Mouse (Mus musculus): Measurements from ENCODE around the gene Pou5f2.

The Pou5f2 gene

GRCm38 (mm10) chr13:78024683-78025294 is at the start of gene Pou5f2:
Gene Pou5f2 (plus strand): TSS chr13:78024902.
- no peak for DNase-seq

GRCm38 (mm10) chr13:77976248-77976647 is 48.5 kb upstream of the Pou5f2 start:
- no peak for DNase-seq

GRCm38 (mm10) chr13:77977121-77977520 is 47.6 kb upstream of the Pou5f2 start:
- DNase-seq, result no peak

GRCm38 (mm10) chr13:77982105-77982851 is 42.4 kb upstream of the Pou5f2 start:
- peak; percentile 44 for DNase-seq

- no peak for DNase-seq
Observed at GRCm38 (mm10) chr13:77982852-77983202, 41.9 kb upstream of the Pou5f2 start.

- no peak for DNase-seq
Observed at GRCm38 (mm10) chr13:77991189-77991886, 33.4 kb upstream of the Pou5f2 start.

- no peak for DNase-seq
Observed at GRCm38 (mm10) chr13:78004649-78005048, 20.1 kb upstream of the Pou5f2 start.

- DNase-seq, result no peak
Observed at GRCm38 (mm10) chr13:78005344-78005743, 19.4 kb upstream of the Pou5f2 start.

GRCm38 (mm10) chr13:78010176-78010575 is 14.5 kb upstream of the Pou5f2 start:
- no peak for DNase-seq

- no peak for DNase-seq
Observed at GRCm38 (mm10) chr13:78032821-78033220, 8.1 kb downstream of the Pou5f2 start.

GRCm38 (mm10) chr13:78037203-78037602 is 12.5 kb downstream of the Pou5f2 start:
- DNase-seq, result no peak

GRCm38 (mm10) chr13:78043203-78043602 is 18.5 kb downstream of the Pou5f2 start:
- DNase-seq, result no peak

- no peak for DNase-seq
Observed at GRCm38 (mm10) chr13:78045116-78045515, 20.4 kb downstream of the Pou5f2 start.
